Mouse (Mus musculus): ENCODE results near the gene Mapk13.

- TF ChIP-seq CTCF (IDR thresholded peaks at IDR 0.05; ENCODE audit: low read depth, low read length) (no peak), GATA1 (IDR thresholded peaks at IDR 0.05; ENCODE audit: borderline replicate concordance, low read length) (no peak), POLR2AphosphoS5 (IDR thresholded peaks at IDR 0.05; ENCODE audit: insufficient replicate concordance, low read depth, low read length) (no peak)
These were observed 7.7 kb downstream of the Mapk13 start for GRCm38 (mm10) chr17:28776817-28777216.
